Mouse (Mus musculus): ENCODE results near the gene Zbtb2. TPM values are rescaled to one million over a fixed set of nuclear protein-coding genes. Genes with fewer than 3 reads are reported as not detected.

Zbtb2 gene
- polyA plus RNA-seq, 1 experiment from 2014 or later: 10.8 TPM

DNA sequence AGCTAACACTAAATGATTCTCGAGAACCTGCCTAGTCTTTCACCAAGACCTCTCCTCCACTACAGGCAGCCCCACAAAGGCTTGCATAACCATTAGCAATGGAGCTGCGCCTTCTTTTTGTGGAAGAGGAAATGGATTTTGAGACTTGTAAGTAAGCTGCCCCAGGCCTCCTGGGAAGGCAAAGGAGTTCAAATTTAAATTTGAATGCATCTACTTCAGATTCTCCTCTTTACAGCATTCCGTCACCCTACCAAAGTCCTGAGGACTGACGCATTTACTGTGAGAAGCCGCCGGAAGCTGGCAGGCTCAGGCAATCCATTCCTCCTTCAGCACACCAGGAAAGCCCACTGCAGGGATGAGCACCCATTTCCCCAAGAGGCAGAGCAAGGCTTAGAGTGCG, 12.6 kb downstream of the Zbtb2 start:
- H3K9ac ChIP-seq (ENCODE audit: low read depth, low read length): no peak overlapping the region
- H3K36me3 ChIP-seq (ENCODE audit: control insufficient read depth, insufficient read depth, low read length): peaks cover 8% of the 10 kb centered on the region
- no peaks in the 10 kb centered on the region for H3K9me3 ChIP-seq (replicated peaks; ENCODE audit: control insufficient read depth, low read length)
- H3K4me1 ChIP-seq (ENCODE audit: control insufficient read depth, insufficient read depth, low read length): peaks cover 9% of the 10 kb centered on the region; the same call in 1 of the 2 replicates
- no peak overlapping the region for H3K4me2 ChIP-seq
- no peak overlapping the region for H3K27ac ChIP-seq (ENCODE audit: low read depth, low read length)
- no peak for ATAC-seq (replicated peaks; ENCODE audit: insufficient number of reproducible peaks, low FRiP score, low TSS enrichment)
- no peaks in the 10 kb centered on the region for H3K27me3 ChIP-seq (ENCODE audit: control insufficient read depth, insufficient read depth, low read length)
- H3K4me3 ChIP-seq (ENCODE audit: low read depth, low read length): no peak overlapping the region
- 71% methylated on average over 7 of the region's 7 CpGs for WGBS (ENCODE audit: insufficient replicate concordance)

DNA sequence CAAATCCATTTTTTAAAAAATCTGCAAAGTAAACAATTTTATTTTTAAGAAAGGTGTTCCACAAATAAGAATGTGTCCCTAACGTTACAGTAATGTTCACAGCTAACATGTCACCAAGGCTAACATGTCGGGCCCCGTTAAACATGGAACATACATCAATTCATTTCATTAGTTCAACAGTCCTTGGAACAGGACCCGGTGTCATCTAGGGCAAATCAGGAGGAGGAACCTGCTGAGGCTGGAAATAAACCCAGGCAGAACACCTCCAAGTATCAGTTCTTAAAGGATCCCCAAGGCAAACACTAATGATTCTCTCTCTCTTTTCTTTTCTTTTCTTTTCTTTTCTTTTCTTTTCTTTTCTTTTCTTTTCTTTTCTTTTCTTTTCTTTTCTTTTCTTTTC, 13.2 kb downstream of the Zbtb2 start:
- H3K27ac ChIP-seq (ENCODE audit: low read depth, low read length): no peak overlapping the region
- no peak for ATAC-seq (replicated peaks; ENCODE audit: insufficient number of reproducible peaks, low FRiP score, low TSS enrichment)
- H3K9me3 ChIP-seq (replicated peaks; ENCODE audit: control insufficient read depth, low read length): no peaks in the 10 kb centered on the region
- peaks cover 8% of the 10 kb centered on the region for H3K36me3 ChIP-seq (ENCODE audit: control insufficient read depth, insufficient read depth, low read length)
- H3K4me3 ChIP-seq (ENCODE audit: low read depth, low read length): no peak overlapping the region
- H3K27me3 ChIP-seq (ENCODE audit: control insufficient read depth, insufficient read depth, low read length): no peaks in the 10 kb centered on the region
- 86% methylated on average over 4 of the region's 4 CpGs for WGBS (ENCODE audit: insufficient replicate concordance)
- H3K9ac ChIP-seq (ENCODE audit: low read depth, low read length): no peak overlapping the region
- H3K4me1 ChIP-seq (ENCODE audit: control insufficient read depth, insufficient read depth, low read length): peaks cover 9% of the 10 kb centered on the region; the same call in 1 of the 2 replicates
- H3K4me2 ChIP-seq: no peak overlapping the region

DNA sequence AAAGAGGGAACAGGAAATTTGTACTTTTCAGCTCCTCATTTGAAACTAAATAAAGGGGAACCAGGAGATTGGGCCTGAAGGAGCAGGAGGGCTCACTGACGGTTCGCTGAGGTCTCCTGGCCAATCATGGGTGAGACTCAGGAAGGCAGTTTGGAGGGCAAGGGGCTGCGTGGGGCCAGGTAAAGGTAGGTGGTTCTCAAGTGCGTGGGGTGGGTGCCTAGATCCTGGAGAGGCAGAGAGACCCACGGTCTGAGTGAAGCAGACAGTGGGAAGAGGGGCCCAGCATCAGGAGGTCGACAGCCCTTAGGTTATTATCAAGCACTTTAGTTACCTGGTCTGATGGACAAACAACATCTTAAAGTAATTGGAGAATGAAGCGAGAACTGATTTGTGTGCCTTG, 13.7 kb downstream of the Zbtb2 start:
- H3K4me1 ChIP-seq (ENCODE audit: control insufficient read depth, insufficient read depth, low read length): peaks cover 9% of the 10 kb centered on the region; the same call in 1 of the 2 replicates
- WGBS (ENCODE audit: insufficient replicate concordance): 85% methylated on average over 7 of the region's 7 CpGs
- H3K9me3 ChIP-seq (replicated peaks; ENCODE audit: control insufficient read depth, low read length): no peaks in the 10 kb centered on the region
- H3K27ac ChIP-seq (ENCODE audit: low read depth, low read length): no peak overlapping the region
- H3K4me2 ChIP-seq: no peak overlapping the region
- H3K36me3 ChIP-seq (ENCODE audit: control insufficient read depth, insufficient read depth, low read length): peaks cover 8% of the 10 kb centered on the region
- H3K27me3 ChIP-seq (ENCODE audit: control insufficient read depth, insufficient read depth, low read length): no peaks in the 10 kb centered on the region
- no peak overlapping the region for H3K9ac ChIP-seq (ENCODE audit: low read depth, low read length)
- no peak overlapping the region for H3K4me3 ChIP-seq (ENCODE audit: low read depth, low read length)
- ATAC-seq (replicated peaks; ENCODE audit: insufficient number of reproducible peaks, low FRiP score, low TSS enrichment): no peak

- Histone ChIP-seq H3K27me3 (ENCODE audit: control insufficient read depth, insufficient read depth, low read length) (no peaks in the 10 kb centered on the region), H3K4me1 (ENCODE audit: control insufficient read depth, insufficient read depth, low read length) (peaks cover 9% of the 10 kb centered on the region; the same call in 1 of the 2 replicates), H3K4me2 (no peak overlapping the region), H3K9me3 (replicated peaks; ENCODE audit: control insufficient read depth, low read length) (no peaks in the 10 kb centered on the region), H3K27ac (ENCODE audit: low read depth, low read length) (no peak overlapping the region), H3K9ac (ENCODE audit: low read depth, low read length) (no peak overlapping the region), H3K36me3 (ENCODE audit: control insufficient read depth, insufficient read depth, low read length) (peaks cover 15% of the 10 kb centered on the region), H3K4me3 (ENCODE audit: low read depth, low read length) (no peak overlapping the region)
- no peak for ATAC-seq (replicated peaks; ENCODE audit: insufficient number of reproducible peaks, low FRiP score, low TSS enrichment)
- 91% methylated on average over 4 of the region's 4 CpGs for WGBS (ENCODE audit: insufficient replicate concordance)
These were observed 14.3 kb downstream of the Zbtb2 start for GRCm38 (mm10) chr10:4373558-4373957.

DNA sequence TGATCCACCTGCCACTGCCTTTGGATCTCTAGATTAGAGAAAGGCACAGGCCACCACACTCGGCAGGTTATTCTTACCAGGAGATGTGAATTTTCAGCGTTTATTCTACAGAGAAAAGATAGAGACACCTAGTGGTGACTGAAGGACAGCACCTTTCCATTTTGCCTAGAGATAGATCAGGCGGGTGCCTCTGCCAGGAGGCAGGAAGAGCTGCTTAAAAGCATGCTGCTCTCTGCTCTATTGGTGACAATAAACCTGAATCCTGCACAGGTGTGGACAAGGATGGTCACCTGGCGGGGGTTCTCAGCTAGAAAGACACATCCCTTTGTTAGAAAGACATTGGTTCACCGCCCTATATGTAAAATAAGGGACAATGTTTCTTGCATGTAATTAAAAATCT, 15.9 kb downstream of the Zbtb2 start:
- H3K4me1 ChIP-seq (ENCODE audit: control insufficient read depth, insufficient read depth, low read length): peaks cover 7% of the 10 kb centered on the region; the same call in 1 of the 2 replicates
- no peak overlapping the region for H3K4me2 ChIP-seq
- WGBS (ENCODE audit: insufficient replicate concordance): 44% methylated on average over 5 of the region's 5 CpGs
- H3K36me3 ChIP-seq (ENCODE audit: control insufficient read depth, insufficient read depth, low read length): peaks cover 24% of the 10 kb centered on the region
- H3K9ac ChIP-seq (ENCODE audit: low read depth, low read length): no peak overlapping the region
- H3K9me3 ChIP-seq (replicated peaks; ENCODE audit: control insufficient read depth, low read length): no peaks in the 10 kb centered on the region
- H3K4me3 ChIP-seq (ENCODE audit: low read depth, low read length): no peak overlapping the region
- no peak for ATAC-seq (replicated peaks; ENCODE audit: insufficient number of reproducible peaks, low FRiP score, low TSS enrichment)
- H3K27ac ChIP-seq (ENCODE audit: low read depth, low read length): no peak overlapping the region
- no peaks in the 10 kb centered on the region for H3K27me3 ChIP-seq (ENCODE audit: control insufficient read depth, insufficient read depth, low read length)

DNA sequence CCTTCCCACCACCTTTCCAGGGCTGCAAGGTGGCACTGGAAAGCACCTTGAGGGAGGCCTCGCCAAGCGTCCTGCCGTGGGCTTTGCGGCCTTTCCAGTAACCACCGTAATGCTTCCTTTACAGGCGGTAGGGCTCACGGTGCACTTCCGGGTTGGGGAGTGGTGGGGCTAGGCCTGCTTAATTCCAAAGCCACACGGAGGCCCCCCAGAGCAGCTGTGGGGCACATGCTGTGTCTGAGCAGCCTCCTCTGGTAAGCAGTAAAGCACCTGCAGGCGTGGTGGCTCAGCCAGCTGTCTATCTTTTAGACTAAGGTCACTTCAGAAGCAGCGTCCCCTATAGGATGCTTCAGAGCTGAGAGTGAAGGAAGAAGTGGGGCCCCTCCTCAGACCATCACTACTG, 17.8 kb downstream of the Zbtb2 start:
- H3K36me3 ChIP-seq (ENCODE audit: control insufficient read depth, insufficient read depth, low read length): peaks cover 30% of the 10 kb centered on the region
- no peak overlapping the region for H3K4me3 ChIP-seq (ENCODE audit: low read depth, low read length)
- no peak overlapping the region for H3K27ac ChIP-seq (ENCODE audit: low read depth, low read length)
- H3K27me3 ChIP-seq (ENCODE audit: control insufficient read depth, insufficient read depth, low read length): no peaks in the 10 kb centered on the region
- 87% methylated on average over 11 of the region's 11 CpGs for WGBS (ENCODE audit: insufficient replicate concordance)
- no peaks in the 10 kb centered on the region for H3K9me3 ChIP-seq (replicated peaks; ENCODE audit: control insufficient read depth, low read length)
- no peaks in the 10 kb centered on the region for H3K4me1 ChIP-seq (ENCODE audit: control insufficient read depth, insufficient read depth, low read length)
- no peak overlapping the region for H3K4me2 ChIP-seq
- H3K9ac ChIP-seq (ENCODE audit: low read depth, low read length): no peak overlapping the region
- ATAC-seq (replicated peaks; ENCODE audit: insufficient number of reproducible peaks, low FRiP score, low TSS enrichment): no peak

DNA sequence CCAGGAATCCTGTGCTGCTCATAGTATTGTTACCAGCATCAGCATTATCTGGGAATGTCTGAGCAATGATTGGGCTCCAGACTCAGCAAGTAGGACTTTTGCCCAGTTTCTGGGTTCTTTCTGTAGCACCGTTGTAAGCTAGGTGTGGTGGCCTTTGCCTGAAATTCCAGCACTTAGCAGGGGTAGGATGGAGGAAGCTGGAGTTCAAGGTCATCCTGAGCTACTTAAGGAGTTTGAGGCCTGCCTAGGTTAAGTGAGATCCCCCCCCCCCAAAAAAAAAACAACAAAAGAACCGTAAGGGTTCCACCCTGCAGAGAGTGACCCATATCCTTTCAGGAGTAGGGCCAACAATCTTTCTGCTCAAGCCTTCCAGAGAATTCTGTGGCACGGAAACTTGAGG, 23.3 kb downstream of the Zbtb2 start:
- Histone ChIP-seq H3K27ac (ENCODE audit: low read depth, low read length) (no peak overlapping the region), H3K9ac (ENCODE audit: low read depth, low read length) (no peak overlapping the region), H3K4me3 (ENCODE audit: low read depth, low read length) (no peak overlapping the region), H3K9me3 (replicated peaks; ENCODE audit: control insufficient read depth, low read length) (0 out of 2 replicates have a peak, but pooled peaks cover 4% of the 10 kb centered on the region), H3K4me1 (ENCODE audit: control insufficient read depth, insufficient read depth, low read length) (no peaks in the 10 kb centered on the region), H3K4me2 (no peak overlapping the region), H3K27me3 (ENCODE audit: control insufficient read depth, insufficient read depth, low read length) (no peaks in the 10 kb centered on the region), H3K36me3 (ENCODE audit: control insufficient read depth, insufficient read depth, low read length) (peaks cover 21% of the 10 kb centered on the region)
- no peak for ATAC-seq (replicated peaks; ENCODE audit: insufficient number of reproducible peaks, low FRiP score, low TSS enrichment)
- 84% methylated on average over 3 of the region's 3 CpGs for WGBS (ENCODE audit: insufficient replicate concordance)

DNA sequence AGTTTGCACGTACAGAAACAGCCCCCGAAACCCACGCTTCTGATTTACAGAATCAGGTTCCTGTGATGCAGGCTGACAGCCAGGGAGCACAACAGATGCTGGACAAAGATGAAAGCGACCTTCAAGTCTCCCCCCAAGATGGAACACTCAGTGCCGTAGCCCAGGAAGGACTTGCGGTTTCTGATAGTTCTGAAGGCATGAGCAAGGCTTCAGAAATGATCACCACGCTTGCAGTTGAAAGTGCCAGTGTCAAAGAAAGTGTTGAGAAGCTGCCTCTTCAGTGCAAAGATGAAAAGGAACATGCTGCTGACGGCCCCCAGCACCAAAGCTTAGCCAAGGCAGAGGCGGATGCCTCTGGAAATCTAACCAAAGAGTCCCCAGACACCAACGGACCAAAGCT, 30.5 kb downstream of the Zbtb2 start:
- Histone ChIP-seq H3K27me3 (ENCODE audit: control insufficient read depth, insufficient read depth, low read length) (no peaks in the 10 kb centered on the region), H3K27ac (ENCODE audit: low read depth, low read length) (no peak overlapping the region), H3K9me3 (replicated peaks; ENCODE audit: control insufficient read depth, low read length) (no peaks in the 10 kb centered on the region), H3K36me3 (ENCODE audit: control insufficient read depth, insufficient read depth, low read length) (peaks cover 22% of the 10 kb centered on the region), H3K9ac (ENCODE audit: low read depth, low read length) (no peak overlapping the region), H3K4me2 (no peak overlapping the region), H3K4me3 (ENCODE audit: low read depth, low read length) (no peak overlapping the region), H3K4me1 (ENCODE audit: control insufficient read depth, insufficient read depth, low read length) (0 out of 2 replicates have a peak, but pooled peaks cover 3% of the 10 kb centered on the region)
- ATAC-seq (replicated peaks; ENCODE audit: insufficient number of reproducible peaks, low FRiP score, low TSS enrichment): no peak
- WGBS (ENCODE audit: insufficient replicate concordance): 79% methylated on average over 10 of the region's 10 CpGs

DNA sequence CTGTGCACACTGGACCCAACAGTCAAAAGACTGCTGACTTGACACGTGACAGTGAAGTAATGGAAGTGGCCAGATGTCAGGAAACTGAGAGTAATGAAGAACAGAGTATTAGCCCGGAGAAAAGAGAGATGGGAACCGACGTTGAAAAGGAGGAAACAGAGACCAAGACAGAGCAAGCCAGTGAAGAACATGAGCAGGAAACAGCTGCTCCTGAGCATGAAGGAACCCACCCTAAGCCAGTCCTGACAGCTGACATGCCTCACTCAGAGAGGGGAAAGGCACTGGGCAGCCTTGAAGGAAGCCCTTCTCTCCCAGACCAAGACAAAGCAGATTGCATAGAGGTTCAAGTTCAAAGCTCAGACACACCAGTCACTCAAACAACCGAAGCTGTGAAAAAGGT, 31.3 kb downstream of the Zbtb2 start:
- ATAC-seq (replicated peaks; ENCODE audit: insufficient number of reproducible peaks, low FRiP score, low TSS enrichment): no peak
- 68% methylated on average over 5 of the region's 5 CpGs for WGBS (ENCODE audit: insufficient replicate concordance)
- Histone ChIP-seq H3K4me1 (ENCODE audit: control insufficient read depth, insufficient read depth, low read length) (0 out of 2 replicates have a peak, but pooled peaks cover 3% of the 10 kb centered on the region), H3K4me3 (ENCODE audit: low read depth, low read length) (no peak overlapping the region), H3K4me2 (no peak overlapping the region), H3K9me3 (replicated peaks; ENCODE audit: control insufficient read depth, low read length) (no peaks in the 10 kb centered on the region), H3K27ac (ENCODE audit: low read depth, low read length) (no peak overlapping the region), H3K27me3 (ENCODE audit: control insufficient read depth, insufficient read depth, low read length) (no peaks in the 10 kb centered on the region), H3K36me3 (ENCODE audit: control insufficient read depth, insufficient read depth, low read length) (peaks cover 22% of the 10 kb centered on the region), H3K9ac (ENCODE audit: low read depth, low read length) (no peak overlapping the region)

Data from heart, embryonic 11.5 days (tissue).